Mouse (Mus musculus) layer of hippocampus, adult 18-20 months (tissue): ENCODE data around the gene S100a1. TPM values are rescaled to one million over a fixed set of nuclear protein-coding genes. Genes with fewer than 3 reads are reported as not detected.

Source experiments
- DNase-seq, 2 experiments: peaks; one replicate each; pipeline ENCODE4 v3.0.0; 2022; ENCODE audit warnings: low spot score in 2 of 2
- total RNA-seq, 2 experiments: library from RNA; stranded (reverse); gene quantifications; 2 replicates each; pipeline ENCODE4 v1.2.3; 2021

The S100a1 gene
- total RNA-seq, 2 experiments from 2014 or later: 91.3 to 102 TPM

DNA sequence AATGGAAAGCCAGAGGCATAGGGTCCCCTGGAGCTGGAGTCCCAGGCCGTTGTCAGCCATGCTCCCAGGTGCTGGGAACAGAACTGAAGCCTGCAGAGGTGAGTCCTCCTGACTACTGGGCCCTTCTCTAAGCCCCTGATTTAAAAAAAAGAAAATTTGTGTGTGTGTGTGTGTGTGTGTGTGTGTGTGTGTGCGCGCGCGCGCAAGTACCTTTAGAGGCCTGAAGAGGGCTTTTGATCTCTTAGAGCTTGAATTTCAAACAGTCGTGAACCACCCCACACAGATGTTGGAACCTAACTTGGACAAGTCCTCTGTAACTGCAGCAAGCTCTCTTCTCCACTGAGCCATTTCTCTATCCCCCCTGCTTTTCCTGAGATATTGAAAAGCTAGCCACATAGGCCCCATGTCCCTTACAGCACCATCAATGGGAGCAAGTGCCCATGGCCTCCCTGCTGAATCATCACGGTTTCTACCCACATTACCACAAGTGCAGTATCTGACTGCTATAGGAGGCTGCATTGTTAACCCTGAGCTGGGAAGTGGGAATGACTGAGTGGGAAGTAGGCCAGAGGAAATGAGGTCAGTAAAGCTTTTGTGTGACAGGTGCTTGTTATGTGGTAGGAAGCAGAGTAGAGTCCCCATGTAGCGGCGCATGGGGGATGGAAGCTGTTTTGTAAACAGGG is 46.4 kb downstream of the S100a1 start:
- no peak for DNase-seq

DNA sequence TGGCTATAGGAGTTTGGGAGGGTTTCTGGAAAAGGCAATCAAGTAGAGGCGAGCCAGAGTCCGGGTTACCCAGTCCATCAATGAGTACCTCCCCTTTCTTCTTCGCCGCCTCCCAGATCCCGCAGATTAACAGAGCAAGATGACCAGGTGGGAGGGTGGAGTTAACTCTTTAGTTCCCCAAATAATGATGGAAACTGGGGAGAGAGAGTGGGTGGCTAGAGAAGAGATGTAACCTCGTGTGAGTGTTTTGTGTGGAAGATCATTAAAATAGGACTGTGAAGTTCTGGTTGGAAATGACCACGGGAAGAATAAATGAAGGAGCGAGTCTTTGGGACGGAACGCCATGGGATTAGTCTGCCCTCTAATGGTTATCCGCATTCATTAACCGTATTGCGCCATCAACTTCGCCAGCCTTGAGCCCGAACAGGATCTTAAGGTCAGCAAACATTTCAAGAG is 47.9 kb downstream of the S100a1 start:
- peak; percentile 48 to 80 for DNase-seq

DNA sequence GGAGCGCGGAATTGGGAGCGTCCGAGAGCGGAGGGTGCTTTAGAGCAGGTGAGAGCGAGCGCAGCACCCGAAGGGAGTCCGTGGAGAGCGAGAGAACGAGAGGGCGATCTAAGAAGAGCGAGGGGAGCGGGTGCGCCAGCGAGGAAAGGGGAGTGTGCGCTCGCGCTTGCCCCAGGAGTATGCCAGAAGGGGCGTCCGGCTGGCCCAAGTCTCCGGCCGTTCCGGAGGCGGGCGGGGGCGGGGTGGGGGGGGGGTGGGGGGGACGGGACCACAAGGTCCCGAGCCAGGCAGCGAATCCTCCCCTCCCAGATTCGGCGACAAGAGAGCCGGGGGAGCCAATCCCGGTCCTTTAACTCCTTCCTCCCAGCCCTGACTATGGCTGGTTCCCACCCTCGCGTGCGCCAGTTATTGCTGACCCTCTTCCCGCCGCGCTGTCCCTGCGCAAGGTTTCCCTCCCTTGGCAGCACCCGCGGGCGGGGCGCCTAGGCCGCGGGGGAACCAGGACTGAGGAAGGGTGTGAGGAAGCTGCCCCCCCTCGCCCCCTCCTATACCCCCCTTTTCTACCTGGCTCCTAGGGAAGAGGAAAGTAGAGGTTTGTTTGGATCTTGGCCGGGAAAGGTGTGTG is 48.4 kb downstream of the S100a1 start, which contains the start of gene Npr1:
Gene Npr1, minus strand, starts transcription at position 181 of the 625 bp plus-strand sequence.
- DNase-seq: no peak

DNA sequence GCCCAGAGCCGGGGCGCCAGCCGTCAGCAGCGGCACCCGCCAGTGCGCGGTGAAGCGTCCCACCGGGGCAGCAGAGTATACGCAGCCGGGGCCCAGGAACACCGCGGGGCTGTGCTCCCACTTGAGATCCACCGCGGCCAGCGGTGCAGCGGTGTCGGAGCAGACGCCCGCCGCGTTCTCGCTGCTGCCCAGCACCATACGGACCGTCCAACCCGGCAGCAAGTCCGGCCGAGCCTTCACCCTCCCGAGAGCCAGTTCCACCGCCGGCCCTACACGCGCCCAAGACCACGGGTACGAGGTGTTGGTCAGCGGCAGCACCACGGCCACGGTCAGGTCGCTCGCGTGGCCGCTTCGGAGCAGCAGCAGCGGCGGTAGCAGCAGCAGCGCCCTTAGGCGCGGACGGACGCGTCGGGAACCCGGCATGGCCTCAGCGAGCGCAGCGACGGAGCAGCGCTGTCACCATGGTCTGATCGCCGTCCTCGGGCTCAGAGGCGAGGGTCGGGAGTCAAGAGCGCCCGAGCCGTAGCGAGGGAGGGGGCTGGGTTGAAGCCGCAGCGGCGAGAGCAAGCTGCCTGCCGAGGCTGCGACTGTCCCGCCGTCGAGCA is 49.0 kb downstream of the S100a1 start:
- DNase-seq: no peak

DNA sequence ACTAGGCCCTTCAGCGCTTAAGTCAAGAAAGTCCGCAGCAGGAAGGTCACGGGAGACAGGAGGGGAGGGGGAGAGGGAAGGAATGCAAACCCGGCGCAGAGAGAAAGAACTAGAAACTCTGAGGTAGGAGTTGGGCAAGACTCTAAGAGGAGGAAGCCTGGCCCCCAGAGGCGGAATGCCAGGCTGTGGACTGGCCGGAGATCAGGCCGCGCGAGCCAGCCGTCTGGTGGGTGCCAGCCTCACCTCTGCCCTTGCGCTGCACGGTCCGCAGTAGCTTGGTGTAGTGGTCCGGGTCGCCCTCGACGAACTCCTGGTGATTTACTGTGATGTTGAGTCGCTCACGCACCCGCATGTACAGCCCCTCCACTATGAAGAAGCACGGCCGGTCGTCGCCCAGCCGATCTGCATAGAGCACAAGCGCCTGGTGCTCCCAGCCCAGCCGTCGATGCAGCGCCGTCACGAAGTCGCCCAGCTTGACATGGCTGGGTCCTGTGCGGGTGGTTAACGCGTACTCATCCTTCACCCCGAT is 49.6 kb downstream of the S100a1 start:
- no peak for DNase-seq

DNA sequence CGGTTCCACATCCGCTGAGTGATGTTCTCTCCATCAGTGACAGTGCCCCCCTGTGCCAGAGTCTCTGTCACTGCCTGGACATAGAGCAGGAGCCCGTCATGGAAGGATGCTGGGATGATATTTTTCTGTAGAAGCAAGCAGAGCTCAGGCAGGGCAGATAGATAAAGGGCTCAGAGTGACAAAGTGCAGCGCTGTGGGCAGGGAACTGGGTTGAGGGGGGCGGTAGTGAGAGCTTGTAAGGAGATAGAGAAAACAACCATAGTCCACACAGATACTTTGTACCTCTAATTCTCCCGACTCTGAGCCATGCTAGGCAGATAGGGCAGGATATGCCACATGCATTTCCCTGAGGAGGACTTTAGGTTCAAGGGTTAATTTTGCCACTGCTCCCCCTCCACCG is 51.6 kb downstream of the S100a1 start:
- no peak for DNase-seq

- DNase-seq: no peak
These were observed 52.3 kb downstream of the S100a1 start for GRCm38 (mm10) chr3:90461935-90462334.

Other genes with a start within 250 kb of the S100a1 start
- gene Dennd4b, start 249.2 kb downstream of the S100a1 start, total RNA-seq: 10 to 100 TPM; 30.1 to 31.9 TPM
- gene Gatad2b, start 221.2 kb downstream of the S100a1 start, total RNA-seq: 100 to 1,000 TPM; 104 to 106 TPM
- 10 to 100 TPM; 12.3 to 12.7 TPM for gene Slc27a3, start 124.5 kb downstream of the S100a1 start, total RNA-seq
- 10 to 100 TPM; 65.1 to 68.4 TPM for gene Ints3, start 80.8 kb downstream of the S100a1 start, total RNA-seq
- 1 to 10 TPM; 5.7 to 5.9 TPM for gene Npr1, start 48.5 kb downstream of the S100a1 start, total RNA-seq
- gene Ilf2, start 38.3 kb downstream of the S100a1 start, total RNA-seq: 10 to 100 TPM; 83.1 to 84.0 TPM
- 10 to 100 TPM; 58.7 to 59.6 TPM for gene Snapin, start 23.4 kb downstream of the S100a1 start, total RNA-seq
- gene Chtop, start 4.9 kb downstream of the S100a1 start, total RNA-seq: 100 to 1,000 TPM; 148 TPM
- gene S100a13, start within 50 bp of the S100a1 start, total RNA-seq: 10 to 100 TPM; 19.4 to 21.3 TPM
- gene S100a14, start 12.5 kb upstream of the S100a1 start, total RNA-seq: 1 to 10 TPM in 1 of 2 experiments, under 1 TPM in 1; 0.62 to 1.5 TPM
- gene S100a16, start 22.9 kb upstream of the S100a1 start, total RNA-seq: 10 to 100 TPM; 91.1 to 93.7 TPM
- under 1 TPM in 1 of 2 experiments, not detected in 1; 0.41 TPM for gene S100a3, start 46.2 kb upstream of the S100a1 start, total RNA-seq
- gene S100a2, start 75.9 kb upstream of the S100a1 start, total RNA-seq: not detected
- 1 to 10 TPM in 1 of 2 experiments, not detected in 1; 1.4 TPM for gene Gm42674, start 87.5 kb upstream of the S100a1 start, total RNA-seq
- 1 to 10 TPM; 2.9 to 5.3 TPM for gene S100a4, start 89.4 kb upstream of the S100a1 start, total RNA-seq
- 1 to 10 TPM in 1 of 2 experiments, not detected in 1; 1.5 TPM for gene S100a5, start 94.1 kb upstream of the S100a1 start, total RNA-seq
- 10 to 100 TPM; 23.5 to 24.6 TPM for gene S100a6, start 98.5 kb upstream of the S100a1 start, total RNA-seq
- under 1 TPM in 1 of 2 experiments, not detected in 1; 0.25 TPM for gene S100a7a, start 139.6 kb upstream of the S100a1 start, total RNA-seq
- not detected for gene S100a8, start 154.6 kb upstream of the S100a1 start, total RNA-seq
- gene S100a9, start 181.3 kb upstream of the S100a1 start, total RNA-seq: not detected
- not detected for gene Pglyrp4, start 212.5 kb upstream of the S100a1 start, total RNA-seq